Mouse (Mus musculus) spleen, adult 2 months (tissue): ENCODE measurements around the gene Btnl10.

Experiments used
- CTCF ChIP-seq: fragments of 200-500 bp; IDR thresholded peaks from 2 replicates; pipeline ENCODE4 v1.5.1; 2011; ENCODE audit warnings: mild to moderate bottlenecking, inconsistent platforms; ENCODE audit not compliant: insufficient read depth, insufficient read length, insufficient replicate concordance; ENCODE audit errors: extremely low read depth
- POLR2A ChIP-seq: fragments of 200-500 bp; IDR thresholded peaks from 2 replicates; pipeline ENCODE4 v1.6.1; 2011; ENCODE audit warnings: low read depth, low read length, inconsistent platforms

GRCm38 (mm10) chr11:58929055-58929454 is 11.3 kb downstream of the Btnl10 start:
- no peak for TF ChIP-seq CTCF
- TF ChIP-seq POLR2A = no peak
